Mouse (Mus musculus): ENCODE measurements around the gene Slc6a17.

Slc6a17 gene

DNA sequence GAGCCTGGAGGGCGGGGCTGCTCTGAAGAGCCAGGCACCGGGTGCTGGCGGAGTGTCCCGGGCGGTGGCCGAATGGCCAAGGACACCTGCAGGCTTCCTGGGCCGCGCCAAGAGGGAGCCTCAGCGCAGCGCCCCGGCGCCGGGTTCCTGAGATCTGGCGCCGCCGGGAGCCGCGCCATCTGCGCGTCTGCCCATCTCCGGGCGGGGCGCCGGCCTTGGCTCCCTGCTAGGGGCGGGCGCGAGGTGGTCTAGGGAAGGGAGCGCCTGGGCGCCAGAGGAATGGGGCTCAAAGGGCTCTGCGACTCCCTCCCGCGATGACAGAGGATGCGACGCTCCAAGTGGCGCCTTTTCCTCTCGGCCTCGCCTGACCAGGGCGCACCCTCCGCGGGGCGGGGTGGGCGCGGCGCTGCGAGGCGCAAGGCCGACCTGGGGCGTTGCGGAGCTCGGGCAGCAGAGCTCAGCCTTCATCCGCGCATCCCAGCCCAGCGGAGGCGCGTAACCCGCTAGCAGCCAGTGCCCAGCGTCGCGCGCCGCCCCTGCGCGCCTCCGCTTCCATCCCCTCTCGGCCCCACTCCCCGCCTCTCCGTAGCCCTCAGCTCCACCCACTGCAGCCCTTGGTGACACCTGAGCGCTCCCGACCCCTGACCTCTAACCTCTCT is 57.9 kb downstream of the Slc6a17 start:
- TF ChIP-seq GATA4 (IDR thresholded peaks at IDR 0.05; ENCODE audit: insufficient replicate concordance, low read length), result no peak

DNA sequence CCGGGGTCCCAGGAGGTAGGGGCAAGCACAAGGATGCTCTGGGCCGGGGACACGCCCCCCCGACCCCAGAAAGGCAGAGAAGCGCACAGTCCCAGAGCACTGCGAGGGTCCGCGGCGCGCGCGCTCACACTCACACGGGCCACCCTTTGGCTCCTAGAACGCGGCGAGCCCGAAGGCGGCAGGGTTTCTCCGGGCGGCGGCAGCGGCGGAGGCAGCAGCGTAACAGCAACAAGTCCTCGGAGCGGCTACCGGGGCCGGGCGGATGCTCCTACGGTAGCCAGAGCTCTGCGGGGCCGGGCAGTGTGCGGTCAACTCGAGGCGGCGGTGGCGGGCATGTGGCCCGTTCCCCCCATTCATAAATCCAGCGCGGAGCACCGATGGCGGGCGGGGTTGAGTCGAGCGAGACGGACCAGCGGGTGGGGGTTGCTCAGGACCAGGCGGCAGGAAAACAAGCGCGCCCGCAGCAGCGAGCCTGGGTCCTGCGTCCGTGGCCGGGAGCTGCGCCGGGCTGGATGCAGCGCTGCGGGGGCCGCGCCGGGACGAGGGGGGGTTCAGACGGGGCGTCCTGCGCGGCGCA is 58.5 kb downstream of the Slc6a17 start, which contains the start of gene Kcnc4:
Gene Kcnc4, minus strand, starts transcription at position 357 of the 577 bp plus-strand sequence.
- no peak for TF ChIP-seq GATA4 (IDR thresholded peaks at IDR 0.05; ENCODE audit: insufficient replicate concordance, low read length)

DNA sequence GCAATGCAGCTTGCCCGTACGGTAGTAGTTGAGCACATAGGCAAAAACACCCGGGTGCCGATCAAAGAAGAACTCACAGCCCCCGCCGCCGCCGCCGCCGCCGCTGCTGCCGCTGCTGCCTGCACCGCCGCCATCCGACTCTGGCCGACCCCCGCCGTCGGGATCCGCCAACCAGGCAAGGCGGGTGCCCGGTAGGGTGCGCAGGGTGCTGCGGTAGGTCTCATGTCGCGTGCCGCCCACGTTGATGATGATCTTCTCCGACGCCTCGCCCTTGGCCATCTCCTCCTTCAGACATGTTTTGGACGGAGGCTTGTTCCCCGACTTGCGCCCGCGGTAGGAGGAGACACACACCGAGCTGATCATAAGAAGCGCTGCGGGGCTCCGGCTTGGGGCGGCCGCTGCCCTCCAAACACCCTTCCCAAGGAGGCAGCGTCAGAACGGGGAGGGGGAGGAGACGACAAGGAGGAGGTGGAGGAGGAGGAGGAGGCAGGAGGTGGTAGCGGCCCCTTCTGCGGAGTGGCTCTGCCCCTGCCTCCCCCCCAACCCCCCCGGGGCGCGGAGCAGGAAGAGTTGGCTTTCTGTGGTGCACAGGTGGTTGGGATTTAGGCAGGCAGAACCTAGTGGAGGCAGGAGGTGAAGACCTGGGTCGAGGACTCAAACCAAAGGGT is 59.2 kb downstream of the Slc6a17 start:
- TF ChIP-seq GATA4 (IDR thresholded peaks at IDR 0.05; ENCODE audit: insufficient replicate concordance, low read length), result no peak

DNA sequence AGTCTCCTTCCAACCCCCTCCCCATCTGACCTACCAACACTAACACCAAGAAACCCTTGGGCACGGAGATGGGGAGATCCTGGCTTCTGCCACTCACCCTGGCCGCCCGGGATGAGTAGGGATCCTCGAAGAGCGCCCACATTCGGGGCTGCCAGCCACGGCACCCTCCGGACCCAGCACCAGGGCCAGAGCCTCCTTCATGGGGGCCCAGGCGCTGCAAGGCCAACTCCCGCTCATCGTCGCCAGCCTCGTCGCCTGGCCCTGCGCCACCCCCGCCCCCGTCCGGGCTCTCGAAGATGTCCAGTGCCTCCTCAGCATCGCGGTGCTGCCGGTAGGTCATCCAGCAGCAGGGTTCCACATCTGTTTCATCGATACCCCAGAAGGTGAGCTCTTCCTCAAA is 59.7 kb downstream of the Slc6a17 start:
- no peak for TF ChIP-seq GATA4 (IDR thresholded peaks at IDR 0.05; ENCODE audit: insufficient replicate concordance, low read length)

DNA sequence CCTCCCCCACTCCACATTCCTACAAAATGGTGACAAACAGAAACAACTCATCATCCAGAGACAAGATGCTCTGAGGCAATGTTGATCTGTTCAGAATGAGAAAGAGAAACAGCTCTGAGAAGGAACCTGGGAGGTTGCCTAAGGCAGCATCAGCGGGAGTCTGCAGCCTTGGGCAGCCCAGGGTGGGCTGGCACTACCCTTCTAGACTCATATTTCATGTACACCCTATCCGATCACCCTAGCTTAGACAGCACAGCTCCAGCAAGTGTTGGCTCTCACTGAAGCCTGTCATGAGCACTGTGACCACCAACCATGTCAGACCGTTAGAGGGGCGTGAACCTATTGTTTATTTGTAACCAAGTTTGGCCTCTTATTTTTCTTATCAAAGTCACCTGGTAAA is 63.5 kb downstream of the Slc6a17 start:
- TF ChIP-seq GATA4 (IDR thresholded peaks at IDR 0.05; ENCODE audit: insufficient replicate concordance, low read length), result no peak

DNA sequence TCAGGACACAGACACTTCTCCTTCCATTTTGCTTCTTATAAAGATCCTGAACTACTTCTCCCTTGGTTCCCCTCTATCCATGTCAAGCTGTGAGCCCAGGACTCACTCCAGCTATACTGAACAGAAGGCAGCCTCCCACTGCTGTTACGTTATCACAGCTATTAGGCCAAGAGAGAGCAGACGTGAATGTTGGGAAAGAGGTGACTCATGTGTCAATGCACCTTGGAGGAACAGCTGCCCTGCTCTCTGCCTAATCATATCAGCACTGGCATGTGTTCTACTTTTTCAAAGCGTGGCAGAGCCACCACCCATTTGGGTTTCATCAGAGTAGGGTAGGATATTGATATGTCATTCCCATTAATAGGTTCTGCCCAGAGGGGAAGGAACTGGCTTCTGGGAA is 71.0 kb downstream of the Slc6a17 start:
- TF ChIP-seq GATA4 (IDR thresholded peaks at IDR 0.05; ENCODE audit: insufficient replicate concordance, low read length), result no peak

DNA sequence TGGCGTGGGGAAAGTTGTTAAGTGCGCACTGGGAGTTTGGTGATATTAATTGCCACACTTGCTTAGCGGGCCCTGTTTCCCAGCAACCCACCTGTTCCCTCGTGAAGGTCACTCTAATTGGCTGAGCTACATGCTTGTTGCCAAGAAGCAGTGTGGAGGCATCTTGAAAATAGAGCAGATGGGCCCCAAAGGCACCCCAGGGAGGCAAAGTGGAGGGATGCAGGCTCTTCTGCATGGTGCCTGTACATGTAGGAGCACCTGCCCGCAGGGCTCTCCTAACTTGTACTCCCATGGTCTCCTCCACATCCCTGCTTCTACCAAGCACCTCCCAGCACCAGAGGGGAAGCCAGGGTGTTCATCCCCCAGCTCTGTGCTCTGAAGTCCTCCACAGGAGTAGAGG is 74.0 kb downstream of the Slc6a17 start:
- TF ChIP-seq GATA4 (IDR thresholded peaks at IDR 0.05; ENCODE audit: insufficient replicate concordance, low read length), result no peak

DNA sequence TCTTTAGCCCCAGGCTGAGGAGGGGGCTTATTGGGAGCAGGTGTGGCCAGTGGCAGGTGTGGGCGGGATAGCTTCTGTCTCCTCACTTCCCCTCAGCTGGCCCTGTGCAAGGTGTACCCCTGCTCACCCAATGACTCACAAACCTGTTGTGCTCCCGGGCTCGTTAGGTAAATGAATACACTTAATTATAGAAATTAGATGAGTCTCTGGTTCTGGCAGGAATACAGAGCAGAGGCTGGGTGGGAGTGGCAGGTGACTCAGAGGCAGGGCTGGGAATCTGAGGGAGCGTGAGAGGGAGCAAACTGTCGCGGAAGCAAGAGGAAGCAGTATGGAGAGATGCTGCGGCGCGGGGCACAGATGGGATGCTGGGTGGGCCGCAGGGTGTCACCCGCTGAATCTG is 75.6 kb downstream of the Slc6a17 start:
- no peak for TF ChIP-seq GATA4 (IDR thresholded peaks at IDR 0.05; ENCODE audit: insufficient replicate concordance, low read length)

DNA sequence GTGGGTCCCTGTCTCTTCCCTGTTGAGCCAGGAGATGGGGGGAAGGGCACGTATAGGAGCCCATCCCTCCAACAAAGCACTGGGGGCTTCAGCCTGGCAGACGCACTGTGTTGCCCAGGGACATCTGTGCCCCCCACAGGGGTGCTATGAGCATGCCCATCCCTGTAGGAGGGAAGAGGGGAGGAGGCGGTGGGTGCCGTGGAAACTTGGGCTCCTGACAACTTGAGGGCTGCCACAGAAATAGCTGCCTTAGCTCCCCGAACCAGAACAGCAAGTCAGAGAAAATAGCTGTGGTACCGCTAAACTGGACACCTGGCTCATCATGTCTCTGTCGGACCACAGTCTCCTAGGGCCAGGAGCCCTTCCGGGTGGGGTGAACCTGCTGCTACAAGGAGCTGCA is 76.5 kb downstream of the Slc6a17 start:
- TF ChIP-seq GATA4 (IDR thresholded peaks at IDR 0.05; ENCODE audit: insufficient replicate concordance, low read length), result no peak

DNA sequence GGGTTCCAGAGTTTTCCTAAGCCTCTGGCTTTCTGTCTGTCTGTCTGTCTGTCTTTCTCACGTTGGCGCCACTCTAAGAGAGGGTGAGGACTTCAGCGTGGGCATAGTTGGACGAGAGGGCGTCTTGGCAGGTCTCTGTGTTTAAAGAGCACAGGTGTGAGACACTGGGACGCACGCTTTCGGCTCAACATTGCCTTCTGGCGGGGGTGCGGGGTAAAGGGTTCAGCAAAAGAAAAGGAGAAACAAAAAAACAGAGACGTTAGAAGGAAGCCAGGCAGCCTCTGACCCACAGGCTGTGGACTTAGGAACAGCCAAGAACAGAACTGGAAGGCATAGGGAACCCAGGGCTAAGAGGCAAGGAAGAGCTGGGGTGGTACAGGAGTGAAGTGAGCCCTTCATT is 78.5 kb downstream of the Slc6a17 start:
- no peak for TF ChIP-seq GATA4 (IDR thresholded peaks at IDR 0.05; ENCODE audit: insufficient replicate concordance, low read length)

DNA sequence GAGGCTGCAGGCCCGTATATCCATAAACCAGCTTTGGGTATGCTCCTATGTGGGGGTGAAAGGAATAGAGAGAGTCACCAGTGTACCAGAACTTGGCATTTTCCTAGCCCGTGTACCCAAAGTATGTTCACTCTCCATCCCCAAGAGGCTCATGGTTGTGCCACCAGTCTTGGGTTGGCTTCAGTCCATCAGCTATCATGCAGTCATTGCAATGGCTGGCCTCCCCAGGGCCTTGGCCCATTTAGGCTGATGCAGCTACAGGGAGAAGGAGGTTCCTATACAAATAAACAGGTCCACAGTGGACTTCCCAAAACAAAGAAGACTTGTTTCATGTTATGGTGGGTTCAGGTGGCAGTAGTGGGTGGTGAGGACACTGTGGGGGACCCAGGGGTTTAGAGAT is 80.2 kb downstream of the Slc6a17 start:
- no peak for TF ChIP-seq GATA4 (IDR thresholded peaks at IDR 0.05; ENCODE audit: insufficient replicate concordance, low read length)

DNA sequence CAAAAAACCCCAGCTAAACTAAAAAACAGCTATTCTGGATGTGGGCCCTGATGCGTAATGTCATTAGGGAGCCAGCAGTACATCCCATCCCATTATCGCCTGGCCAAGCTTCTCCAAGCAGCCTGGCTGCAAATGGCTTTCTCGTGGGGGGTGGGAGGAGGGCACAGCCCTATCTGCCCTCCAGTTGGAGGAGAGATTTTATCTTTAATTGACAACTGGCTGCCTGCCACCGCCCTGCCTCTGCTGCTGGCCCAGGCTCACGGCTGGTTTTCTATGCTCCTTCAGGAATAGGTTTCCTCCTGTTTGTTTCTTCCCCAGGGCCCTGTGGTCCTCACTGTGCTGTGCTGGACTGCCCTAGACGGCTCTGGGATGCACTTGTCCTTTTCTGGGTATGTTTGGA is 81.4 kb downstream of the Slc6a17 start:
- no peak for TF ChIP-seq GATA4 (IDR thresholded peaks at IDR 0.05; ENCODE audit: insufficient replicate concordance, low read length)

DNA sequence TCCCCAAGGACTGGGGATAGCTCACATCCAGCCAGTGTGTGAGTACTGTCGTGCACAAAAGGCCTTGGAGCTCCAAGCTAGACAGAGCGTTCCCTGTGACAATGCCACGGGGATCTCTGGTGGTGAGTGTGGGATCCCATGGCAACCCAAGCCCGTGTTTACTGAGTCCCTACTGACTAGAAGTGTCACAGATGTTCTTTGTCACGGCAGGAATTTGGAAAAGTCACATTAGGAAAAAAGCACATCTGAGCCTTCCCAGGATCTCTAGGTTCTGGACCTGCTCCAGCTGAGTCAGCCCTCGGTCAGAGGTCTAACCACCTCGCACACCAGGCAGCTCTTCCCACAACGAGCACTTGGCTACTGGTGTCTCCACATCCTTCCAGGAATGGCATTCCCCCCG is 84.2 kb downstream of the Slc6a17 start:
- no peak for TF ChIP-seq GATA4 (IDR thresholded peaks at IDR 0.05; ENCODE audit: insufficient replicate concordance, low read length)

DNA sequence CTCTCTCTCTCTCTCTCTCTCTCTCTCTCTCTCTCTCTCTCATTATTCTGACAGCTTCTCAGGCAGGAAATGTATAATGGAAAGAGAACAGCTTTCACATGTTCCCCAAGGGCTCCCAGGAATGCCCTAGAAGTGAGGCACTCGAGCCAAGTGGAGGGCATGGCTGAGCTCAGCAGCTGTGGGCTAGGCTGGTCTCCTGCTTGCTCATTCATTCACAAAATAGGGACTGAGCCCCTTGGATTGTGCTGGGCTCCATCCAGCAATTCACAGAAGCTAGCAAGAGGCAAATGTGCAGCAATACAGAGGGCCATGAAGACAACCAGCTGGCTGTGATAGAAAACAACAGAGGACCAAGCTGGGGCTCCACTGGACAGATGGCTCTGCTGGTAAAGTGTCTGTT is 86.5 kb downstream of the Slc6a17 start:
- TF ChIP-seq GATA4 (IDR thresholded peaks at IDR 0.05; ENCODE audit: insufficient replicate concordance, low read length), result no peak

DNA sequence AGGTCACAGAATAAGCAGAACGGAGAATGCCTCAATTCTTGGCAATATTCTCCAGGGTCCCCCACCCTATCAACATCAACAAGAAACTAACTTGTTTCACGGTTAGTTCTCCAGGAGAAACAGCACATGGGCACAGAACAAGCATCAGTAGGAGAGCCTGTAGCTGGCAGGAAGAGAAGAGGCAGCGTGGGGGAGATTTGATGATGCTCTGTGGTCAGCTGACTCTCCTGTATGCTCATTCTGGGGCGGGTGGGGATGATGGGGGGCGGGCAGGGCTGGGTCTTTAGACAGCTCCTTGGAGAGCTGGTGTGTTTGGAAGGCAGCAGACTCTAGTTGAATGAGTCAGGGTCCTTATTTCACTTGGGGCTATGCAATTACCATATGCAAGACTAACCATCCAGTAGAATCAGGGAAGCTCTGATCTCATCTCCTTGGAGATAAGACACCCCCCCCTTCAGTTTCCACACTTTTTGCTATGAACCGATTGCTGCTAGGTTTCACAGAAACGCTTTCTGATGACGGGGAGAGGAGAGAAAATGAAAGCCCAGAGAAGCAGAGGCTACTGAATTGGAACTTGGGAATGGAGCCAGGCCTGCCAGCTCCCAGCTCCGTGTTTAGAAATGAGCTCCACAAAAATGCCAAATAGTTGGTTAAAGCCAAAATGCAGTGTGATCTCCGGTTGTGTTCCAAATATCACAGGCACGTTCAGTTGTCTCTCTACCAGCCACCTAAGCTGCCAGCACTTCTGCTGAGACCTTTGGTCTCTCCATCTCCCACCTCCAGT is 93.4 kb downstream of the Slc6a17 start:
- TF ChIP-seq GATA4 (IDR thresholded peaks at IDR 0.05; ENCODE audit: insufficient replicate concordance, low read length), result no peak

DNA sequence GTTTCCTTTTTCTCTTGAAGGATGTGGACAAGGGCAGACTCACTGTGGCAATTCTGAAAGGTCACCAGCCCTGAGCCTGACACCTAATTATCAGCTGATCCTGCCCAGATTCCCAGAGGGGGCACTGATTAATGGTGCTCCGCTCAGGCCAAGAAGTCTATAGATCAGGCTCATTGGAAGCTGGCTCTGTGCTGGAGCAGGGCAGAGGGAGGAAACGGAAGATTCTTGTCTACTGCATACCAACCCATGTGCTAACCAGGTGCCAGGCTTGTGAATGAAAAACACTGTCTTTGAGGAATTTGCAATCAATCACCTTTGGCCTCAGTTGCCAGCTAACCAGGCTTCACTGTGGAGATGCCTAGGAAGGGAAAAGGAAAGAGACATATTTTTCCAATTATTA is 97.7 kb downstream of the Slc6a17 start:
- no peak for TF ChIP-seq GATA4 (IDR thresholded peaks at IDR 0.05; ENCODE audit: insufficient replicate concordance, low read length)

Measured in liver, adult (tissue).